Mouse (Mus musculus) limb, embryonic 10.5 days (tissue): Measurements from ENCODE around the gene Wbp2. TPM values are rescaled to one million over a fixed set of nuclear protein-coding genes. Genes with fewer than 3 reads are reported as not detected.

Experiments used
- polyA plus RNA-seq: library from polyadenylated mRNA; unstranded; fragments of >200 nt; fragmentation: Nextera tagmentation; extraction: Ambion mirVana; gene quantifications from 2 replicates; pipeline ENCODE4 v1.2.1, GENCODE M21; 2016

The Wbp2 gene
- polyA plus RNA-seq, 1 experiment from 2014 or later: 56.9 TPM

Other genes starting within 250 kb of the Wbp2 start
- gene Myo15b, start 228.6 kb downstream of the Wbp2 start, polyA plus RNA-seq: 0.05 and 0.18 TPM in 2 replicates
- 1.7 and 2.0 TPM in 2 replicates for gene Smim5, start 187.0 kb downstream of the Wbp2 start, polyA plus RNA-seq
- 1.0 and 1.1 TPM in 2 replicates for gene Smim6, start 175.0 kb downstream of the Wbp2 start, polyA plus RNA-seq
- gene Sap30bp, start 153.7 kb downstream of the Wbp2 start, polyA plus RNA-seq: 47.9 and 52.2 TPM in 2 replicates
- 30.4 and 34.6 TPM in 2 replicates for gene Recql5, start 153.5 kb downstream of the Wbp2 start, polyA plus RNA-seq
- gene Itgb4, start 112.3 kb downstream of the Wbp2 start, polyA plus RNA-seq: 0.90 and 1.6 TPM in 2 replicates
- 243 and 283 TPM in 2 replicates for gene Galk1, start 74.3 kb downstream of the Wbp2 start, polyA plus RNA-seq
- 1,754 and 1,985 TPM in 2 replicates for gene H3f3b, start 59.0 kb downstream of the Wbp2 start, polyA plus RNA-seq
- 46.1 and 53.2 TPM in 2 replicates for gene Unk, start 56.7 kb downstream of the Wbp2 start, polyA plus RNA-seq
- 2.4 and 3.7 TPM in 2 replicates for gene Unc13d, start 9.0 kb downstream of the Wbp2 start, polyA plus RNA-seq
- gene Trim47, start 40.2 kb upstream of the Wbp2 start, polyA plus RNA-seq: 3.2 and 4.9 TPM in 2 replicates
- 1.9 and 2.1 TPM in 2 replicates for gene Trim65, start 44.1 kb upstream of the Wbp2 start, polyA plus RNA-seq
- 116 and 118 TPM in 2 replicates for gene Mrpl38, start 51.9 kb upstream of the Wbp2 start, polyA plus RNA-seq
- 51.7 and 56.8 TPM in 2 replicates for gene Fbf1, start 81.2 kb upstream of the Wbp2 start, polyA plus RNA-seq
- 61.5 and 65.4 TPM in 2 replicates for gene Ten1, start 111.9 kb upstream of the Wbp2 start, polyA plus RNA-seq
- 13.0 and 16.7 TPM in 2 replicates for gene Acox1, start 112.0 kb upstream of the Wbp2 start, polyA plus RNA-seq
- 1.4 and 1.7 TPM in 2 replicates for gene Evpl, start 151.1 kb upstream of the Wbp2 start, polyA plus RNA-seq
- 121 and 123 TPM in 2 replicates for gene Srp68, start 187.2 kb upstream of the Wbp2 start, polyA plus RNA-seq
- 0.11 TPM in 1 of 2 replicates, not detected in the other for gene Galr2, start 193.9 kb upstream of the Wbp2 start, polyA plus RNA-seq
- gene Exoc7, start 220.2 kb upstream of the Wbp2 start, polyA plus RNA-seq: 55.1 and 64.8 TPM in 2 replicates
- 0.68 and 1.5 TPM in 2 replicates for gene Foxj1, start 248.4 kb upstream of the Wbp2 start, polyA plus RNA-seq